Mouse (Mus musculus): ENCODE measurements around the gene Taf6l. TPM values are rescaled to one million over a fixed set of nuclear protein-coding genes. Genes with fewer than 3 reads are reported as not detected.

The Taf6l gene
- polyA plus RNA-seq, 1 experiment = 8.1 TPM

DNA sequence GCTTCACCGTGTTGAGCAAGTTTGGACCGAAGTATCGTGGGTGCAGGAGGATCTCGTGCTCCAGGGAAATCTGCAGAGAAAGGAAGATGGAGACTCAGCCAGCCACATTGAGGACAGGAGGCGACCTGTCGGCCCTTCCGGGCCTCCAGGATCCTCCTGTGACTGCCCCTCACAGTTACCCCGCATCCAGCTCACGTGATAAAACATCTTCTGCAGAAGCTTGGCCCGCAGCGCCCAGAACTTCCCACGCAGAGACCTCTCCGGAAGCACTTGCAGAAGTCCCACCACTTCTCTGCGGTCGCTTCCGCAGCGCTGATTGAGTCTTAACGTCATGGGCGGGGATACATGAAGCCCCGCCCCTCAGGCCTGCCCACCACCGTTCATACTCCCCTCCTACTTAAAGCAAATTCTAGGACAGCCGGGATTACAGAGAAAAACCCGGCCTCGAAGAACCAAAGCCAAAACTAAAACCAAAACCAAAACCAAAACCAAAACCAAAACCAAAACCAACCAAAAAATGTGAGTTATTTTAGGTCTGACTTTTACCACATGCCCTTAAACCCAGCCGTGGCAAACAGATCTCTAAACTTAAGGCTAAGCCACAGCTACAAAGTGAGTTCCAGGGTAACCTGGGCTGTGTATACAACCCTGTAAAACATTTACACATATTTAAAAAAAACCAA, 12.2 kb upstream of the Taf6l start, which contains the start of gene Polr2g:
Gene Polr2g, minus strand, starts transcription at position 314 of the 683 bp plus-strand sequence.
- DNase-seq (ENCODE audit: low read depth, low spot score) = peak; percentile 86
- under 1% methylated on average over 25 of the region's 25 CpGs for WGBS

- DNase-seq (ENCODE audit: low read depth, low spot score) = no peak
- 80% methylated on average over 7 of the region's 7 CpGs for WGBS
Measured at GRCm38 (mm10) chr19:8790171-8790570, 4.0 kb upstream of the Taf6l start.

GRCm38 (mm10) chr19:8789171-8789570, 3.0 kb upstream of the Taf6l start:
- 65% methylated on average over 1 of the region's 1 CpGs for WGBS
- DNase-seq (ENCODE audit: low read depth, low spot score) = no peak

GRCm38 (mm10) chr19:8788521-8788920, 2.3 kb upstream of the Taf6l start:
- 47% methylated on average over 3 of the region's 3 CpGs for WGBS
- DNase-seq (ENCODE audit: low read depth, low spot score) = no peak

GRCm38 (mm10) chr19:8774951-8775421, 11.2 kb downstream of the Taf6l start:
- DNase-seq (ENCODE audit: low read depth, low spot score) = no peak
- WGBS = 3% methylated on average over 20 of the region's 20 CpGs

DNA sequence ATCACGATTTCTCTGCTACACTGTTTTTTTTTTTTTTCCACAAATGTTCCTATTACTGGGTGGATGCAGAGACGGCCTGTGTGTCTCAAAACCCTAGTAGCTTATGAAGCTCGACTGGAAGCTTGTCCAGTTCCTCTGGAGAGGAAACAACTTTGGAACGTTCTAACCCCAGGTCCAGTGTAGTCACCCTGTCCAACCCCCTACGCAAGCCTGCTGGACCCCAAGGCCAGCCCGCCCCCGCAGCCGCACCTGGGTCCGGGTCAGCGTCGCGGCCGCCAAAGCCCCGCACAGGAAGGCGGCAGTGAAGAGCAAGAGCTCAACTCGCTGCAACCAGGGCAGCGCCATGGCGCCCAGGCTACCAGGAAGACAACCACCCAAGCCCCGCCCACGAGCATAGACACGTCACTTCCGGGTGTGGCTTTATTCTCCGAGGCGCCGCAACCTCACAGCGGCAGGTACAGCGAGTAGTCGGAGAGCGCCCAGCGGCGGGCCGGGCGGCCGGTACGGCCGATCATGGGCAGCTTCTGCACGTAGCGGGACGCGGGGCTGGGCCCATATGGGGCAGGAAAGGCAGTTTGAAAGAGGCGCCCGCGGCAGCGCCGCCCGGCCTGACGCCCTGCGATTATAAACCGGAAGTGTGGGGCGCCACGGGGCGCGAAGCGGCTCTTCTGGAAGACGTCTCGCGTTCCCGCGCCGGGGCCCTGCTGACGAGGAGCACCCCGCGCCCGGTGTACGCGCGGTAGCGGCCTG, 12.0 kb downstream of the Taf6l start, which contains the start of gene Tmem179b:
Gene Tmem179b, minus strand, starts transcription at position 382 of the 750 bp plus-strand sequence.
- WGBS = under 1% methylated on average over 68 of the region's 68 CpGs
- peak; percentile 93 for DNase-seq (ENCODE audit: low read depth, low spot score)

DNA sequence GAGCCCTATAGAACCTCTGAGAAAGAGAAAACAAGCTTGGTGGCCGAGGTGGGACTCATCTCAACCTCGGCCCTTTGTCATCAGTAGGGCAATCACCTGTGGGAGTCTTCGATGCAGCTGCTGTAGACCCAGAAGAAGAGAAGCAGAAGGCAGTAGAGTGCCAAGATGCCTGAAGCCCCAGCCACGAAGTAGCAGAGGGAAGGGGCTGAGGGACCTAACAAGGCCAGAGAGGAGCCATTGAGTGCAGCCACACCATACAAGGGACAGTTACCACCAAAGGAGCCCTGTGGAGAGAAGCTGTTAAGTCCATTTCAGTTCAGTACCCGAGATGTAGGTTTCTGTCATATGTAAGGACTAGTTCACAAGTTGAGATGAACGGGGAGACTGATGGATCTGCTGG, 12.8 kb downstream of the Taf6l start:
- WGBS = 15% methylated on average over 6 of the region's 6 CpGs
- DNase-seq (ENCODE audit: low read depth, low spot score) = no peak

- 51% methylated on average over 5 of the region's 5 CpGs for WGBS
- DNase-seq (ENCODE audit: low read depth, low spot score) = no peak
Measured at GRCm38 (mm10) chr19:8772996-8773395, 13.2 kb downstream of the Taf6l start.

GRCm38 (mm10) chr19:8770567-8771270, 15.5 kb downstream of the Taf6l start, which contains the start of gene Tmem223:
Gene Tmem223, plus strand, starts transcription at chr19:8770996.
- WGBS = 10% methylated on average over 29 of the region's 29 CpGs
- DNase-seq (ENCODE audit: low read depth, low spot score) = peak; percentile 52

DNA sequence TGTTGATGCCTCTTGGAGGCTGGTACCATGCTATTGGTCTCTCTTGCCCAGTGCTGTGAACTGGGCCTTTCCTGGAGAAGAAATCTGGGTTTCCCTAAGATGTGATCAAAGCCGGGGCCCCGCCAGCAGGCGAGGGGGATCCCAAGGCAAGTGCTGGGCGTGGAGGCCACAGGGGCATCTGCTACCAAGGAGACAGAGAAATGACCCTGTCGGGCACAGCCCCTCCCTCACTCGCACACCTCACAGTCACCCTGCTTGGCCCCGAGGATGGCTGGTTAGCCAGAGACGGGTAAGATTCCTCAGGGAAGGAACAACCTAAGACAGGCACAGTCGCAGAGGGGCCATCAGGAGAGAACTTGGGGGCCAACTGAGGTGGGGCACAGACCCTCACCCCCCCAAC, 20.7 kb downstream of the Taf6l start:
- DNase-seq (ENCODE audit: low read depth, low spot score) = no peak
- WGBS = 96% methylated on average over 9 of the region's 9 CpGs

DNA sequence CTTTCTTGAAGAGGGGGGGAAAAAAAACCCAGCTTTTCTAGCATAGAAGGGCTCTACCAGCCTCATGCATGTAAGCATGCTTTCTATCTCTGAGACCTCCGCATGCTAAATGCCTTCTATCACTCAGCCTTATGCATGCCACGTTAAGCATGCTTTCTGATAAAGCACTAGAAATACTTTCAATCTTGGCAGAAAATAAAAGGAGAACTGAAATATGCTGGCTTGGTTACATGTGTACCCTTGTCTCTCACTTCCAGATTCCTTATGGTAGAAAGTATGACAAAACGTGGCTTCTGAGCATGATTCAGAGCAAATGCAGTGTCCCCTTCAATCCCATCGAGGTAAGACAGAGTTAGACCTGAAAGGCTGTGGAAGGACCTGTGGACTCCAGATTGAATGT, 22.9 kb downstream of the Taf6l start:
- WGBS = 84% methylated on average over 4 of the region's 4 CpGs
- DNase-seq (ENCODE audit: low read depth, low spot score) = no peak

GRCm38 (mm10) chr19:8760757-8761156, 25.5 kb downstream of the Taf6l start:
- 93% methylated on average over 2 of the region's 2 CpGs for WGBS
- DNase-seq (ENCODE audit: low read depth, low spot score) = no peak

- DNase-seq (ENCODE audit: low read depth, low spot score) = no peak
- 70% methylated on average over 2 of the region's 2 CpGs for WGBS
Measured at GRCm38 (mm10) chr19:8758899-8759298, 27.3 kb downstream of the Taf6l start.

- DNase-seq (ENCODE audit: low read depth, low spot score) = no peak
- WGBS = 1% methylated on average over 14 of the region's 14 CpGs
Measured at GRCm38 (mm10) chr19:8757471-8757998, 28.7 kb downstream of the Taf6l start.

DNA sequence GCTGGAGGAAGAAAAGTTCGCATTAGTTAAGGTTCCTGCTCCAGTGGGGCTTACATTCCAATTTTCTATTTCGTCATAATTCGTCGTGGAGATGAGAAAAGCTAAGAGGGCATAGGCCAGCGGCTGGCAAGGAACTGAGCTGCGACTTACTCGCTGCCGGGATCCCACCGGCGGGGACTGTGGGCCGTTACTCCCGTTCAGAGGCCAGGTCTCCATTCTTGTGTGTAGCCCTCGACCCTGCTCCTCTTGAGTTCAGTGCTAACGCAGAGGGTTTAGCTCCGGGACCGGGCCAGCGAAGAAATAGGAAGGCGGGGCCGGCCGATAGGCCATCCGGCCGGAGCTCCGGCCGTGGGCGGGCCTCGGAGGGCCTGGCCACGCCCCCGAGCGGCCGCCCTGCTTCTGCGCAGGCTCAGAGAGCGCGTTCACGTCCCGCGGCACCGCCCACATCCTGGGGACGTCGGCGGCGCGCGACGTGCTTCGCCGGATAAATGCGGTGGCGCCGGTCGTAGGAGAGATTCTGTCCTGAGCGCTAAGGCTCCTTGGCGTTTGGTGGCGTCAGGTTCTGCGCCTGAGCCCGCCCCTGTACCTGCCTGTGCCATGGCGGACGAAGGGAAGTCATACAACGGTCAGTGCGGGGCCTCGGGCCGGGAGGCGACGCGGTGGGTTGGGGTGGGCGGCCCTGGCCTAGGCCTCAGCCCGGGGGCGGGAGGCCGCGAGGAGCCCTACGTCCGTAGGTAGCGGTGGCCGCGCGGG, 29.4 kb downstream of the Taf6l start, which contains the start of gene Nxf1:
Gene Nxf1, plus strand, starts transcription at position 439 of the 753 bp plus-strand sequence.
- WGBS = under 1% methylated on average over 75 of the region's 75 CpGs
- DNase-seq (ENCODE audit: low read depth, low spot score) = peak; percentile 67

DNA sequence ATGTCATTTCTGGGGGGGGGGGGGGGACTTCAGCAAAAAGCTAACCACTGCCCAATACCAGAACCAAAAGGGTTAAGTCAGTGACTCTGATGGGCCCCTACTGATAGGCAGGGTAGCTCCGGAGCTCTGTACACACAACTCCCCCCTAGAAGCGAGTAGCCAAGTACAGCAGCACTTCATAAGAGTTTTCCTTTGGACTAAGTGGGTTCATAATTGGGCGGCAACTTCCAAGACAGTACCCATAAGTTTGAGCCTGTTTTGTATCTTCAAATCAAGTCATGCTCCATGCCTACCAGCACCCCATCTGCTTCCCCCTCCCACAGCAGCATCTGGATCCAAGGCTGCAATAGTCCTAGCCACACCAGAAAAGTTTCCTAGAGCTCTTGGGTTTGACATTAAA, 30.6 kb downstream of the Taf6l start:
- WGBS = 57% methylated on average over 3 of the region's 3 CpGs
- no peak for DNase-seq (ENCODE audit: low read depth, low spot score)

GRCm38 (mm10) chr19:8747368-8747767, 38.8 kb downstream of the Taf6l start:
- WGBS = 69% methylated on average over 2 of the region's 2 CpGs
- no peak for DNase-seq (ENCODE audit: low read depth, low spot score)

DNA sequence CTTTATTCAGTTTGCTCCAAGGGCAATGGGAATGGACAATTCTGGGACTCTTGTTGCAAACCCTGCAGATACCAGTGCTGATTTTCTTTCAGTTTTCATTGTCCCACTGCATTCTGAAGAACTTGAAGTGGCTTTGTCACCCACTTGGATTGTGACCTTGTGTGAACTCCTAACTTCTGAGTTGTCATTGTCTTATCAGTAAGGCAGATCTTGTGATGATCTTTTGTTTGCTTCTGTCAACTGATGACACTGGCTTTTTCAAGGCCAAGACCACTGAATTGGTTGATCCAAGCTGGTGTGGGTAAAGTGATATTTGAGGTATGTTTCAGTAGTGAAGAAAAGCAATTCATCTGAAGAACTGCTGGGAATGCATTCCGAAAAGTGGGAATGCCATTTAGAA, 40.8 kb downstream of the Taf6l start:
- DNase-seq (ENCODE audit: low read depth, low spot score) = no peak
- 89% methylated on average over 1 of the region's 1 CpGs for WGBS

DNA sequence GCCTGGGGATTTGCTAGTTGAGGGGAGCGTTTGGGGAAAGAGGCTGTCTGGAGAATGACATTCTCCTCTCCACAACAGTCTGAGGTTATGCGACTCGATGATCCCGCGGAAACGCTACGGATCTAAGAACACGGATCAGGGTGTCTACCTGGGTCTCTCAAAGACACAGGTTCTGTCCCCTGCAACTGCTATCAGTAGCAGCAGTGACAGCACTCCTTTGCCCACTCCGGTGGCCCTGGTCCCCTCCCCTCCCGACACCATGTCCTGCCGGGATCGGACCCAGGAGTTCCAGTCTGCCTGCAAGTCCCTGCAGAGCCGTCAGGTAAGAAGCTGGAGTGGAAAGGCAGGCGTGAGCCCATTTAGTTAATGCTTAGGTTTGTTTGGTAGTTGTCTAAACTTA, 44.0 kb downstream of the Taf6l start:
- DNase-seq (ENCODE audit: low read depth, low spot score) = no peak

More for the DNA sequence above, 44.0 kb downstream of the Taf6l start:
- WGBS = 2% methylated on average over 14 of the region's 14 CpGs

Measured in large intestine, adult 2 months (tissue).